Mouse (Mus musculus) neural tube, embryonic 15.5 days (tissue): ENCODE results near the gene Stard9. TPM values are rescaled to one million over a fixed set of nuclear protein-coding genes. Genes with fewer than 3 reads are reported as not detected.
A peak's percentile ranks its signal among the peaks of the same experiment; 100 is the strongest.

Source experiments
- ATAC-seq: fragments of 200-750 bp; cut with Nextera tagmentation; 2 replicates; pipeline ENCODE4 v1.8.0; 2017; ENCODE audit warnings: mild to moderate bottlenecking, moderate TSS enrichment, moderate library complexity; ENCODE audit not compliant: low FRiP score
- H3K27ac ChIP-seq: fragments of 300-500 bp; sonication (generic); replicated peaks from 2 replicates; pipeline ENCODE4 v1.5.1; 2015; ENCODE audit warnings: mild to moderate bottlenecking, inconsistent platforms
- H3K27me3 ChIP-seq: fragments of 300-500 bp; sonication (generic); replicated peaks from 2 replicates; pipeline ENCODE4 v1.6.1; 2015; ENCODE audit warnings: inconsistent platforms
- H3K36me3 ChIP-seq: fragments of 300-500 bp; sonication (generic); 2 replicates; pipeline ENCODE4 v1.6.1; 2015; ENCODE audit warnings: inconsistent platforms
- H3K4me1 ChIP-seq: fragments of 300-500 bp; sonication (generic); 2 replicates; pipeline ENCODE4 v1.6.1; 2015; ENCODE audit warnings: inconsistent platforms
- H3K4me2 ChIP-seq: fragments of 300-500 bp; sonication (generic); 2 replicates; pipeline ENCODE4 v1.6.1; 2015; ENCODE audit warnings: inconsistent platforms, mild to moderate bottlenecking, moderate library complexity
- H3K4me3 ChIP-seq: fragments of 300-500 bp; sonication (generic); replicated peaks from 2 replicates; pipeline ENCODE4 v1.5.1; 2015; ENCODE audit warnings: mild to moderate bottlenecking, inconsistent platforms
- H3K9ac ChIP-seq: fragments of 300-500 bp; sonication (generic); replicated peaks from 2 replicates; pipeline ENCODE4 v1.6.1; 2015; ENCODE audit warnings: mild to moderate bottlenecking, inconsistent platforms
- H3K9me3 ChIP-seq: fragments of 300-500 bp; sonication (generic); replicated peaks from 2 replicates; pipeline ENCODE4 v1.6.1; 2016; ENCODE audit warnings: inconsistent platforms
- WGBS: fragments of 180-500 bp; shearing (Covaris S2); methylation state at CpG from one replicate; pipeline ENCODE4 v1.1.7; 2015; ENCODE audit warnings: mixed read lengths; 5-methylcytosine and 5-hydroxymethylcytosine counted together
- polyA plus RNA-seq: library from polyadenylated mRNA; unstranded; fragments of >200 nt; fragmentation: Nextera tagmentation; extraction: Ambion mirVana; gene quantifications from 2 replicates; pipeline ENCODE4 v1.2.1, GENCODE M21; 2015

Stard9 gene
- polyA plus RNA-seq, 1 experiment from 2014 or later = 4.3 TPM

GRCm38 (mm10) chr2:120707041-120707440, 78.1 kb downstream of the Stard9 start:
- Histone ChIP-seq H3K4me2 (no peak overlapping the region), H3K36me3 (peaks cover 9% of the 10 kb centered on the region; the same call in 1 of the 2 replicates), H3K9ac (no peak overlapping the region), H3K27ac (no peak overlapping the region), H3K27me3 (no peaks in the 10 kb centered on the region), H3K4me3 (no peak overlapping the region), H3K4me1 (no peaks in the 10 kb centered on the region), H3K9me3 (no peaks in the 10 kb centered on the region)
- no peak for ATAC-seq

GRCm38 (mm10) chr2:120710154-120710553, 81.2 kb downstream of the Stard9 start:
- Histone ChIP-seq H3K27ac (no peak overlapping the region), H3K4me1 (no peaks in the 10 kb centered on the region), H3K9ac (no peak overlapping the region), H3K4me3 (no peak overlapping the region), H3K4me2 (no peak overlapping the region), H3K36me3 (peaks cover 31% of the 10 kb centered on the region), H3K27me3 (no peaks in the 10 kb centered on the region), H3K9me3 (no peaks in the 10 kb centered on the region)
- WGBS = 91% methylated on average over 3 of the region's 3 CpGs
- ATAC-seq = no peak

- Histone ChIP-seq H3K9me3 (no peaks in the 10 kb centered on the region), H3K27me3 (no peaks in the 10 kb centered on the region), H3K27ac (no peak overlapping the region), H3K36me3 (peaks cover 35% of the 10 kb centered on the region), H3K4me3 (no peak overlapping the region), H3K4me2 (no peak overlapping the region), H3K9ac (no peak overlapping the region), H3K4me1 (no peaks in the 10 kb centered on the region)
- ATAC-seq = no peak
- 97% methylated on average over 3 of the region's 3 CpGs for WGBS
Observed at GRCm38 (mm10) chr2:120710948-120711347, 82.0 kb downstream of the Stard9 start.

- H3K36me3 ChIP-seq = peaks cover 54% of the 10 kb centered on the region
- H3K27me3 ChIP-seq = no peaks in the 10 kb centered on the region
- H3K4me1 ChIP-seq = no peaks in the 10 kb centered on the region
- no peak overlapping the region for H3K4me2 ChIP-seq
- no peaks in the 10 kb centered on the region for H3K9me3 ChIP-seq
- H3K4me3 ChIP-seq = no peak overlapping the region
- ATAC-seq = no peak
- H3K9ac ChIP-seq = no peak overlapping the region
- 97% methylated on average over 3 of the region's 3 CpGs for WGBS
- H3K27ac ChIP-seq = no peak overlapping the region
Observed at GRCm38 (mm10) chr2:120713441-120713840, 84.5 kb downstream of the Stard9 start.

- Histone ChIP-seq H3K9ac (no peak overlapping the region), H3K9me3 (no peaks in the 10 kb centered on the region), H3K27me3 (no peaks in the 10 kb centered on the region), H3K36me3 (peaks cover 90% of the 10 kb centered on the region), H3K27ac (no peak overlapping the region), H3K4me3 (no peak overlapping the region), H3K4me2 (no peak overlapping the region), H3K4me1 (no peaks in the 10 kb centered on the region)
- 96% methylated on average over 8 of the region's 8 CpGs for WGBS
- no peak for ATAC-seq
Observed at GRCm38 (mm10) chr2:120718496-120718895, 89.6 kb downstream of the Stard9 start.

GRCm38 (mm10) chr2:120720821-120721220, 91.9 kb downstream of the Stard9 start:
- ATAC-seq = no peak
- Histone ChIP-seq H3K4me2 (no peak overlapping the region), H3K27ac (no peak overlapping the region), H3K27me3 (no peaks in the 10 kb centered on the region), H3K9ac (no peak overlapping the region), H3K9me3 (no peaks in the 10 kb centered on the region), H3K36me3 (peaks cover 94% of the 10 kb centered on the region), H3K4me3 (no peak overlapping the region), H3K4me1 (no peaks in the 10 kb centered on the region)
- WGBS = 98% methylated on average over 6 of the region's 6 CpGs

GRCm38 (mm10) chr2:120721911-120722310, 93.0 kb downstream of the Stard9 start:
- Histone ChIP-seq H3K4me3 (no peak overlapping the region), H3K4me2 (no peak overlapping the region), H3K4me1 (no peaks in the 10 kb centered on the region), H3K27ac (no peak overlapping the region), H3K9me3 (no peaks in the 10 kb centered on the region), H3K9ac (no peak overlapping the region), H3K36me3 (peaks cover 96% of the 10 kb centered on the region), H3K27me3 (no peaks in the 10 kb centered on the region)
- WGBS = 99% methylated on average over 2 of the region's 2 CpGs
- ATAC-seq = no peak

- 82% methylated on average over 8 of the region's 8 CpGs for WGBS
- Histone ChIP-seq H3K27me3 (no peaks in the 10 kb centered on the region), H3K36me3 (peaks cover 96% of the 10 kb centered on the region), H3K9me3 (no peaks in the 10 kb centered on the region), H3K9ac (no peak overlapping the region), H3K27ac (no peak overlapping the region), H3K4me2 (no peak overlapping the region), H3K4me3 (no peak overlapping the region), H3K4me1 (no peaks in the 10 kb centered on the region)
- no peak for ATAC-seq
Observed at GRCm38 (mm10) chr2:120722491-120722890, 93.6 kb downstream of the Stard9 start.

GRCm38 (mm10) chr2:120723621-120724020, 94.7 kb downstream of the Stard9 start:
- Histone ChIP-seq H3K9ac (no peak overlapping the region), H3K36me3 (peaks cover 96% of the 10 kb centered on the region), H3K4me2 (no peak overlapping the region), H3K4me3 (no peak overlapping the region), H3K27ac (no peak overlapping the region), H3K9me3 (no peaks in the 10 kb centered on the region), H3K4me1 (peaks cover 11% of the 10 kb centered on the region), H3K27me3 (no peaks in the 10 kb centered on the region)
- ATAC-seq = no peak
- 89% methylated on average over 4 of the region's 4 CpGs for WGBS

GRCm38 (mm10) chr2:120724176-120724575, 95.3 kb downstream of the Stard9 start:
- no peaks in the 10 kb centered on the region for H3K27me3 ChIP-seq
- ATAC-seq = no peak
- peaks cover 17% of the 10 kb centered on the region for H3K4me1 ChIP-seq
- H3K4me3 ChIP-seq = no peak overlapping the region
- H3K9me3 ChIP-seq = no peaks in the 10 kb centered on the region
- H3K27ac ChIP-seq = no peak overlapping the region
- WGBS = 81% methylated on average over 6 of the region's 6 CpGs
- H3K9ac ChIP-seq = no peak overlapping the region
- H3K4me2 ChIP-seq = no peak overlapping the region
- H3K36me3 ChIP-seq = peaks cover 91% of the 10 kb centered on the region

- WGBS = 11% methylated on average over 23 of the region's 23 CpGs
- peak overlapping the region; percentile 96; the same call in 1 of the 2 replicates for H3K27ac ChIP-seq
Observed at GRCm38 (mm10) chr2:120729775-120730585, 101.1 kb downstream of the Stard9 start.

GRCm38 (mm10) chr2:120730639-120731166, 101.8 kb downstream of the Stard9 start:
- Histone ChIP-seq H3K4me3 (peak overlapping the region; percentile 95), H3K27ac (peak overlapping the region; percentile 96), H3K27me3 (no peaks in the 10 kb centered on the region), H3K9me3 (no peaks in the 10 kb centered on the region), H3K36me3 (peaks cover 29% of the 10 kb centered on the region), H3K9ac (peak overlapping the region; percentile 91), H3K4me1 (peaks cover 39% of the 10 kb centered on the region), H3K4me2 (peak overlapping the region; percentile 98)
- under 1% methylated on average over 33 of the region's 50 CpGs for WGBS
- ATAC-seq = peak; percentile 64

More at GRCm38 (mm10) chr2:120729775-120730585, 101.1 kb downstream of the Stard9 start:
- Histone ChIP-seq H3K4me1 (peaks cover 39% of the 10 kb centered on the region), H3K4me3 (peak overlapping the region; percentile 95), H3K9me3 (no peaks in the 10 kb centered on the region), H3K9ac (peak overlapping the region; percentile 91), H3K36me3 (peaks cover 36% of the 10 kb centered on the region), H3K4me2 (peak overlapping the region; percentile 98), H3K27me3 (no peaks in the 10 kb centered on the region)
- no peak for ATAC-seq
